Mouse (Mus musculus) G1E (cell line): Measurements from ENCODE around the gene Tcf25.

Source experiments
- CTCF ChIP-seq: IDR thresholded peaks from 2 replicates; pipeline ENCODE4 v1.5.1; 2012; ENCODE audit warnings: low read depth, low read length, inconsistent platforms, mixed read lengths
- GATA1 ChIP-seq: IDR thresholded peaks from 2 replicates; pipeline ENCODE4 v1.6.1; 2012; ENCODE audit warnings: borderline replicate concordance, low read length, inconsistent platforms, mixed read lengths
- GATA2 ChIP-seq: IDR thresholded peaks from 2 replicates; pipeline ENCODE4 v1.6.1; 2012; ENCODE audit warnings: low read depth, low read length, inconsistent platforms, borderline replicate concordance
- TAL1 ChIP-seq: conservative IDR thresholded peaks from 2 replicates; pipeline ENCODE4 v1.6.1; 2012; ENCODE audit warnings: low read depth, low read length, inconsistent platforms, mixed read lengths

- TF ChIP-seq GATA2 (no peak), CTCF (no peak), GATA1 (no peak), TAL1 (no peak)
Measured at GRCm38 (mm10) chr8:123443576-123443921, 70.0 kb downstream of the Tcf25 start.
